11 mouse cellular contexts compared by ENCODE assay signal in genomic region chr2:25639890-25640289, GRCm38 (mm10). TPM values are rescaled to one million over a fixed set of nuclear protein-coding genes. Genes with fewer than 3 reads are reported as not detected.
A peak's percentile ranks its signal among the peaks of the same experiment; 100 is the strongest.
DNase-seq lines count a peak whose midpoint lies in the region; ATAC-seq and TF ChIP-seq lines count a peak whose summit lies in the region.
"Had no signal": no experiment of that assay in that cellular context is flagged by ENCODE, and none has a peak within 500 bp of the region (broad histone marks: within the 10 kb centered on the region; RNA-seq: fewer than 3 reads in every experiment).

No protein-coding gene starts in this region.

- no peak for DNase-seq in cerebellum, adult 2 months
- DNase-seq in cerebellum, adult 11-12 months, result no peak
- peak; percentile 49 for DNase-seq in kidney, postnatal 0 days (ENCODE audit: low spot score)
- DNase-seq in 3T3-L1 (ENCODE audit: low read depth, low spot score), result peak; percentile 56
- peak; percentile 66 to 74 for DNase-seq in adrenal gland, postnatal 36 days
- peak; percentile 57 for DNase-seq in liver, postnatal 0 days

- peak; percentile 45; the same call in 1 of the 2 replicates for TF ChIP-seq CTCF in cerebellum, adult 2 months (IDR thresholded peaks at IDR 0.05; ENCODE audit: borderline replicate concordance, insufficient read depth, low read depth, low read length)
- TF ChIP-seq CTCF in kidney, postnatal 0 days (IDR thresholded peaks at IDR 0.05; ENCODE audit: low read depth), result peak; percentile 76
- TF ChIP-seq CTCF in liver, postnatal 0 days (IDR thresholded peaks at IDR 0.05; ENCODE audit: low read depth), result peak; percentile 67

- no peaks in the 10 kb centered on the region for H3K27me3 ChIP-seq in cerebellum, adult 2 months (ENCODE audit: control insufficient read depth, insufficient read depth, low read length)
- H3K27me3 ChIP-seq in kidney, postnatal 0 days (ENCODE audit: insufficient read depth, low read length), result no peaks in the 10 kb centered on the region
- H3K27me3 ChIP-seq in kidney, embryonic 14.5 days (ENCODE audit: control insufficient read depth, insufficient read depth, low read length), result no peaks in the 10 kb centered on the region
- no peaks in the 10 kb centered on the region for H3K27me3 ChIP-seq in liver, postnatal 0 days (ENCODE audit: insufficient read depth, low read length)

- WGBS in cerebellum, adult 2 months, result 18% methylated on average over 6 of the region's 6 CpGs
- 20% methylated on average over 6 of the region's 6 CpGs for WGBS in kidney, postnatal 0 days
- 16% methylated on average over 6 of the region's 6 CpGs for WGBS in kidney, embryonic 14.5 days
- WGBS in liver, postnatal 0 days (ENCODE audit: insufficient replicate concordance), result 20% methylated on average over 6 of the region's 6 CpGs

- no peak overlapping the region for H3K4me2 ChIP-seq in kidney, postnatal 0 days (ENCODE audit: low read length)
- H3K4me2 ChIP-seq in kidney, embryonic 14.5 days (replicated peaks; ENCODE audit: low read depth, low read length), result no peak overlapping the region
- H3K4me2 ChIP-seq in liver, postnatal 0 days (ENCODE audit: low read depth, low read length), result no peak overlapping the region

- no peak for TF ChIP-seq POLR2A in cerebellum, adult 2 months (IDR thresholded peaks at IDR 0.05; ENCODE audit: borderline replicate concordance, insufficient read depth, low read length)

- H3K9ac ChIP-seq in kidney, postnatal 0 days (ENCODE audit: low read depth, low read length), result no peak overlapping the region
- no peak overlapping the region for H3K9ac ChIP-seq in kidney, embryonic 14.5 days (ENCODE audit: low read depth, low read length)
- H3K9ac ChIP-seq in liver, postnatal 0 days (replicated peaks), result no peak overlapping the region

- no peak overlapping the region for H3K27ac ChIP-seq in cerebellum, adult 2 months (ENCODE audit: insufficient read depth, low read length)
- no peak overlapping the region for H3K27ac ChIP-seq in kidney, postnatal 0 days
- no peak overlapping the region for H3K27ac ChIP-seq in kidney, embryonic 14.5 days (ENCODE audit: low read depth, low read length)
- no peak overlapping the region for H3K27ac ChIP-seq in liver, postnatal 0 days (ENCODE audit: low read depth)

- no peaks in the 10 kb centered on the region for H3K9me3 ChIP-seq in kidney, postnatal 0 days (replicated peaks; ENCODE audit: low read length)
- H3K9me3 ChIP-seq in kidney, embryonic 14.5 days (ENCODE audit: control insufficient read depth, low read length), result no peaks in the 10 kb centered on the region
- H3K9me3 ChIP-seq in liver, postnatal 0 days (ENCODE audit: low read length), result no peaks in the 10 kb centered on the region
- H3K9me3 ChIP-seq: G1E; megakaryocyte, embryonic 14.5 days had no signal

- H3K4me3 ChIP-seq in cerebellum, adult 2 months (replicated peaks; ENCODE audit: insufficient read depth, low read depth, low read length), result no peak overlapping the region
- H3K4me3 ChIP-seq in kidney, postnatal 0 days (replicated peaks; ENCODE audit: low read depth, low read length), result no peak overlapping the region
- no peak overlapping the region for H3K4me3 ChIP-seq in kidney, embryonic 14.5 days (ENCODE audit: low read length)
- H3K4me3 ChIP-seq in liver, postnatal 0 days (ENCODE audit: low read depth, low read length), result no peak overlapping the region
- H3K4me3 ChIP-seq: megakaryocyte, embryonic 14.5 days had no signal

- no peak for TF ChIP-seq EP300 in liver, postnatal 0 days (IDR thresholded peaks at IDR 0.05; ENCODE audit: low read depth)

- H3K36me3 ChIP-seq in kidney, postnatal 0 days (ENCODE audit: insufficient read depth, low read length), result no peaks in the 10 kb centered on the region
- no peaks in the 10 kb centered on the region for H3K36me3 ChIP-seq in kidney, embryonic 14.5 days (ENCODE audit: control insufficient read depth, insufficient read depth, low read length)
- H3K36me3 ChIP-seq in liver, postnatal 0 days (replicated peaks; ENCODE audit: insufficient read depth, low read length), result no peaks in the 10 kb centered on the region
- H3K36me3 ChIP-seq: G1E had no signal

- no peaks in the 10 kb centered on the region for H3K4me1 ChIP-seq in cerebellum, adult 2 months (ENCODE audit: control insufficient read depth, insufficient read depth, low read length)
- no peaks in the 10 kb centered on the region for H3K4me1 ChIP-seq in kidney, postnatal 0 days (replicated peaks; ENCODE audit: insufficient read depth, low read length)
- H3K4me1 ChIP-seq in kidney, embryonic 14.5 days (ENCODE audit: control insufficient read depth, insufficient read depth, low read length), result no peaks in the 10 kb centered on the region
- 0 out of 2 replicates have a peak, but pooled peaks cover 2% of the 10 kb centered on the region for H3K4me1 ChIP-seq in liver, postnatal 0 days (ENCODE audit: insufficient read depth)
- H3K4me1 ChIP-seq: megakaryocyte, embryonic 14.5 days had no signal

- ATAC-seq in kidney, postnatal 0 days (replicated peaks; ENCODE audit: low FRiP score, low read depth), result no peak
- ATAC-seq in kidney, embryonic 14.5 days (ENCODE audit: low FRiP score, low TSS enrichment), result no peak
- ATAC-seq in liver, postnatal 0 days, result no peak
- ATAC-seq in activated CD4-positive, CD25-positive, alpha-beta regulatory T cell, adult 4 months, result no peak

RNA-seq across cellular contexts. Expression of gene Fcna, which starts 12.1 kb away (rescaled TPM):
- 0.31 and 0.35 TPM in 2 replicates for polyA plus RNA-seq in cerebellum, adult 2 months (2012; rRNA removed)
- 1.7 and 2.2 TPM in 2 replicates for polyA plus RNA-seq in kidney, postnatal 0 days (2015; fragmentation: Nextera tagmentation; extraction: Ambion mirVana)
- polyA plus RNA-seq in kidney, embryonic 14.5 days (2014; fragmentation: Nextera tagmentation; extraction: Ambion mirVana), result 1.6 and 1.9 TPM in 2 replicates
- total RNA-seq in adrenal gland, postnatal 36 days (2021), result 10 to 100 TPM in 1 of 2 experiments, 1 to 10 TPM in 1; 4.5 to 14.3 TPM
- polyA plus RNA-seq in liver, postnatal 0 days (2015; fragmentation: Nextera tagmentation; extraction: Ambion mirVana), result 95.4 and 100 TPM in 2 replicates
- 1 to 10 TPM in 1 of 2 experiments, under 1 TPM in 1; 0.83 to 1.7 TPM for polyA plus RNA-seq in activated CD4-positive, CD25-positive, alpha-beta regulatory T cell, adult 4 months (2017; shearing (Covaris generic))
- total RNA-seq: G1E had no signal
- polyA plus RNA-seq: G1E had no signal

RNA-seq across cellular contexts. Expression of gene Lcn8, which starts 13.0 kb away (rescaled TPM):
- not detected in 2 replicates for polyA plus RNA-seq in cerebellum, adult 2 months (2012; rRNA removed)
- polyA plus RNA-seq in kidney, postnatal 0 days (2015; fragmentation: Nextera tagmentation; extraction: Ambion mirVana), result not detected in 2 replicates
- polyA plus RNA-seq in kidney, embryonic 14.5 days (2014; fragmentation: Nextera tagmentation; extraction: Ambion mirVana), result not detected in 2 replicates
- total RNA-seq in adrenal gland, postnatal 36 days (2021), result not detected
- polyA plus RNA-seq in liver, postnatal 0 days (2015; fragmentation: Nextera tagmentation; extraction: Ambion mirVana), result 0.18 TPM in 1 of 2 replicates, not detected in the other
- polyA plus RNA-seq in activated CD4-positive, CD25-positive, alpha-beta regulatory T cell, adult 4 months (2017; shearing (Covaris generic)), result not detected
- total RNA-seq: G1E had no signal
- polyA plus RNA-seq: G1E had no signal

RNA-seq across cellular contexts. Expression of gene Lcn5, which starts 17.9 kb away (rescaled TPM):
- polyA plus RNA-seq in cerebellum, adult 2 months (2012; rRNA removed), result not detected in 2 replicates
- not detected in 2 replicates for polyA plus RNA-seq in kidney, postnatal 0 days (2015; fragmentation: Nextera tagmentation; extraction: Ambion mirVana)
- polyA plus RNA-seq in kidney, embryonic 14.5 days (2014; fragmentation: Nextera tagmentation; extraction: Ambion mirVana), result not detected in 2 replicates
- not detected for total RNA-seq in adrenal gland, postnatal 36 days (2021)
- polyA plus RNA-seq in liver, postnatal 0 days (2015; fragmentation: Nextera tagmentation; extraction: Ambion mirVana), result not detected in 2 replicates
- polyA plus RNA-seq in activated CD4-positive, CD25-positive, alpha-beta regulatory T cell, adult 4 months (2017; shearing (Covaris generic)), result not detected
- total RNA-seq: G1E; heart, adult 18-20 months had no signal
- polyA plus RNA-seq: G1E had no signal

RNA-seq across cellular contexts. Expression of gene Tmem141, which starts 18.1 kb away (rescaled TPM):
- 79.7 and 85.7 TPM in 2 replicates for polyA plus RNA-seq in cerebellum, adult 2 months (2012; rRNA removed)
- polyA plus RNA-seq in kidney, postnatal 0 days (2015; fragmentation: Nextera tagmentation; extraction: Ambion mirVana), result 41.7 and 43.8 TPM in 2 replicates
- 24.3 and 35.0 TPM in 2 replicates for polyA plus RNA-seq in kidney, embryonic 14.5 days (2014; fragmentation: Nextera tagmentation; extraction: Ambion mirVana)
- total RNA-seq in adrenal gland, postnatal 36 days (2021), result 10 to 100 TPM; 22.1 to 38.9 TPM
- 43.3 and 55.1 TPM in 2 replicates for polyA plus RNA-seq in liver, postnatal 0 days (2015; fragmentation: Nextera tagmentation; extraction: Ambion mirVana)
- 1 to 10 TPM in 1 of 2 experiments, not detected in 1; 1.8 TPM for polyA plus RNA-seq in activated CD4-positive, CD25-positive, alpha-beta regulatory T cell, adult 4 months (2017; shearing (Covaris generic))
- total RNA-seq: G1E had no signal
- polyA plus RNA-seq: G1E had no signal

RNA-seq across cellular contexts. Expression of gene Ccdc183, which starts 22.4 kb away (rescaled TPM):
- polyA plus RNA-seq in cerebellum, adult 2 months (2012; rRNA removed), result 0.05 TPM in 1 of 2 replicates, not detected in the other
- 0.32 and 0.34 TPM in 2 replicates for polyA plus RNA-seq in kidney, postnatal 0 days (2015; fragmentation: Nextera tagmentation; extraction: Ambion mirVana)
- polyA plus RNA-seq in kidney, embryonic 14.5 days (2014; fragmentation: Nextera tagmentation; extraction: Ambion mirVana), result 0.23 and 0.29 TPM in 2 replicates
- total RNA-seq in adrenal gland, postnatal 36 days (2021), result not detected
- polyA plus RNA-seq in liver, postnatal 0 days (2015; fragmentation: Nextera tagmentation; extraction: Ambion mirVana), result 0.19 and 0.28 TPM in 2 replicates
- polyA plus RNA-seq in activated CD4-positive, CD25-positive, alpha-beta regulatory T cell, adult 4 months (2017; shearing (Covaris generic)), result not detected
- total RNA-seq: heart, adult 18-20 months had no signal
- polyA plus RNA-seq: G1E had no signal

Comparison
In these comparisons a context has a peak if more than half of its experiments do, and no peak if none do; other contexts are left out.
1. DNase-seq: peak in kidney, postnatal 0 days (single experiment), 3T3-L1 (single experiment), adrenal gland, postnatal 36 days (2 of 2) and liver, postnatal 0 days (single experiment); none in cerebellum, adult 2 months (0 of 2) and cerebellum, adult 11-12 months (single experiment).
2. RNA of gene Fcna, which starts 12.1 kb away (polyA plus RNA-seq): 95.4 to 100 TPM in liver, postnatal 0 days; 1.7 to 2.2 TPM in kidney, postnatal 0 days, 1.6 to 1.9 TPM in kidney, embryonic 14.5 days, 0.83 to 1.7 TPM in activated CD4-positive, CD25-positive, alpha-beta regulatory T cell, adult 4 months and 0.31 to 0.35 TPM in cerebellum, adult 2 months; every median in the first group is over 10 times any median in the second.
3. Peak in every context shown above with its lines, with median percentiles within 50 percentile points of each other: CTCF ChIP-seq.